Mouse (Mus musculus): Measurements from ENCODE around the gene Oxtr.

Oxtr gene

DNA sequence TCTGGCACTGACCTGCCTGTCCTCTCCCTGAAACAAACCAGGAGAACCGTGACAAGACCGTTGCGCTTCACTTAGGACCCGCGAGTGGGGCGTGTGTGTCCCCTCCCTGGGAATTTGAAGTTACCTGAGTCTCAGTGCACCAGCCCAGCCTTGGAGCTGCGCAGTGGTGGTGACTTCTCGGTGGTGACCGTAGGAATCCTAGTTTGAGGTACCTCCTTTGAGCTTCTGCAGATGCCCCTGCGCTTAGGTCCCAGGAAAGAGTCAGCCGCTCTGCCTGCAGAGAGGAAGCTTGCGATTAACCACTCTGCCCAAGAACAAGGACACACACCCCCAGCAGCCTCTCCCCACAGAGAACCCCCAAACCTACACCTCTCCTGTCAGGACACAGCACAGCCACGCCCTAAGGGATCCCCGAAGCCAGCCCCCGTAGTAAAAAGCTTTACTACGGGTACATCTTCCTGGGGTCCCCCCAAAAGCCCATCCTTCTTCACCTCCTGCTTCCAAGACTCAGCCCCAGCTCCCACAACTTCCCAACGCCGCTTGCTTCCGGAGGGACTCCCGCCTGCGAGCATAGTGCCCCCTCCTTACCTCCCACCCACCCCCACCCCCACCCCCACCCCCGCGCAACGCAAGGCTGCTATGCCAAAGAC lies at the start of gene Oxtr:
Gene Oxtr (minus strand): TSS at position 34 of the 650 bp plus-strand sequence.
- DNase-seq (ENCODE audit: low spot score in 2 of 2), result no peak

DNA sequence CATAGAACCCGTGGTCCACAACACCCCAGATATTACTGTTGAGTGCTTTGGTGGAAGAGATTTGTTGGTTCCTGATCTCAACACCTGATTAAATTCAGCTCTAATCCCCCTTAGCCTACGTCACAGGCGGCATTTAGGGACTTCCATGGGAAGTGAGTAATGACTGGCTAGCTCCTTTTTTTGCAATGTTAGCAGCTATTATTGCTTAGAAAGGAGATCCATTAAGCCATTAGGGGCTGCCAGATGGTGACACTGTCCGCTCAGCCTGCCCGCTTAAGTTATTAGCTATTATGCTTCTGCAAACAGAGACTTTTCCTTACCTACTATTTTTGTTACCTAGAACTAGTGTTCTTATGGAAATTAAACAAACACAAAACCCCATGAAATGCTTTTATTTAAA lies 35.7 kb upstream of the Oxtr start:
- DNase-seq (ENCODE audit: low spot score in 2 of 2), result no peak

GRCm38 (mm10) chr6:112524459-112524858 lies 34.7 kb upstream of the Oxtr start:
- DNase-seq (ENCODE audit: low spot score in 2 of 2), result no peak

DNA sequence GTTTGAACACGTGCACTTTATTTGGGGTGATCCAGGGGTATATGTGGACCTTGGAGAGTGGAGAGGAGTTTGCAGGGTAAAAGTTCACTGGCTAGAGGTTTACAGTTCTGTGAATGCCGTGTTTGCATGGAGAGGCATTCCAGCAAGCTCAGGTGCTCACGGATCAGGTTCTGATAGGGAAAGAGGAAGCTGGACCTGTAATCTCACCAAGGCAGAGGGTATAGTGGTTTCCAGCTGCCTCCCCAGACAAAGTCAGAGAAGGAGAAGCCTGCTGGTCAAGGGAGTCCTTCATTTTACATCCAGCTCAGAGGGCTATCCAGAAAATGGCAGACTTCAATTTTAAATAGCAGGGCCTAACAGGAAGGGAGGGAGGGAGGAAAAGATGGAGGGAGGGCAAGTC lies 28.2 kb upstream of the Oxtr start:
- no peak for DNase-seq (ENCODE audit: low spot score in 2 of 2)

- DNase-seq (ENCODE audit: low spot score in 2 of 2), result no peak
Observed at GRCm38 (mm10) chr6:112517572-112517971, 27.8 kb upstream of the Oxtr start.

DNA sequence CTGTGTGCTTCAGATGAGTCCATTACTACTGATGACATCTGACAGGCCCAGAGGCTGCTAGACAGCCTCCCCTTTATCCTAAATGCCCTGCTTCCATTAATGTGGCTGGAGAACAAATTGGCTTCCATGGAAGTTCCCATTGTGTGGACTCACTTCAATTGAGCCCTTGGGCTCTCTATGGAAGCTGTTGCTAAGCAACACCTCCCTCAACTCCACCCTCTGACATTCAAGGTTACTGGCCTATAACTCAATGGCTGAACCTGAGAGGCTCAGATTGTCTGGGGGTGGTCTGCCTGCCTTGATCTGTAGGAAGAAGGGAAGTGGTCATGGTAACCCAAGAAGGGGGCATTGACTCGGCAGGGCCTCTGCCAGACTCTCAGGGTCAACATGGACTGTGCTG lies 26.8 kb upstream of the Oxtr start:
- DNase-seq (ENCODE audit: low spot score in 2 of 2), result no peak

DNA sequence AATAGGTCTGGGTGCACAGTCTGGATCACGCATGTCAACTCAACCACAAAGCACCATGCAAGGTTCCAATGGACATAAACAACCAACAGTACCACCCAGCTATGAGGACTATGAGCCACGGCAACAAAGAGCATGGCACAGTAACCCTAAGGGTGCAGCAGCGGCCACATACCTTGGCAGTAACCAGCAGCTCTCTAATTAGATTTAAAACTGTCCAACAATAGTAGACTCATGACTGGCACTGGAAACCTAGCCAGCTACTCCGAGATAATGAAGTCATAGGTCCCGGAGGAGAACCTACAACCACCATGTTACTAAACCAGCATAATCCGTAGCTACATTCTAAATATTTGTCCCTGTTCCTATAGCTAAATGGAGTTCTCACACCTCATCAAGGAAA lies 24.8 kb upstream of the Oxtr start:
- DNase-seq (ENCODE audit: low spot score in 2 of 2), result no peak

- DNase-seq (ENCODE audit: low spot score in 2 of 2), result no peak
Observed at GRCm38 (mm10) chr6:112510346-112510745, 20.6 kb upstream of the Oxtr start.

DNA sequence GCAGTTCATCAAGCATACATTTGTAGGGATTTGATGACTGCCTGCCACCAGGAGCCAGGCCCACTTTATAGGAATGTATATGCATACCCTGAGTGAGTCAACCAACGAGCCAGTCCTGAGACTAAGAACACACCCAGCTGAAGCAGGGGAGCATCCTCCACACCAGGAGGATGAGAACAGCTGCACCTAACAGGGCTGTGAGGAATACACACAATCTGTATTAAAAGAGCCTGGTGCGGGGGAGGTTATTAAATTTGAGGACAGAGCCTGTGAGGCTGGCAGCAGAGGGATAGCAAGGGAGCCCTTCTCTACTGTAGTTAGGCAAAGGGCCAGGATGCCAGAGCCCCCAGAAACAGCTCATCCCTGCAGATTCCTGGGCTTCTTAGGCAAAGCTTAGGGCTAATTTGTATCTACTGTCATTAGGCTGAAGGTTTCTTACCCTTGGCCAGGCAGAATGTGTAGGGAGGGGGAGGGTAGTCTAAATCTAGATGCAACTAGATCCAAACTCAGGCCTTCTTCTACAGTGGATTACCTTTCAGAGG lies 19.9 kb upstream of the Oxtr start:
- DNase-seq (ENCODE audit: low spot score in 2 of 2), result no peak

DNA sequence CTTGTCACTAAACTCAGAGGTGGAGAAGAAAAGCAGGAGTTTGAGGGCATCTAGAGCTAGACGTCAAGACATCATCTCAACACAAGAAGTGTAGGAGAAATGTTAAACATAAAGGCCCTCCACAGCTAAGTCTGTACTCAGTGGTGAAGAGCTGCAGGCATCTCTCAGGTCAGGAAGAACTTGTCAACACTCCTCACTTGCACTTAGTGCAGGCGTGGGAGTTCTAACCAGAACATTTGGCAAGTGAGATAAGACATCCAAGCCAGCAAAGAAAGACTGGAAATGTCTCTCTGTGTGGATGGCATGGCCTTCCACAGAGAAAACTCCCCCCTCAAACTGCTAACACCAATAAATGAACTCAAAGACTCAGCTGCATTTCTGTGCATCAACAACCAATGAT lies 17.9 kb upstream of the Oxtr start:
- no peak for DNase-seq (ENCODE audit: low spot score in 2 of 2)

DNA sequence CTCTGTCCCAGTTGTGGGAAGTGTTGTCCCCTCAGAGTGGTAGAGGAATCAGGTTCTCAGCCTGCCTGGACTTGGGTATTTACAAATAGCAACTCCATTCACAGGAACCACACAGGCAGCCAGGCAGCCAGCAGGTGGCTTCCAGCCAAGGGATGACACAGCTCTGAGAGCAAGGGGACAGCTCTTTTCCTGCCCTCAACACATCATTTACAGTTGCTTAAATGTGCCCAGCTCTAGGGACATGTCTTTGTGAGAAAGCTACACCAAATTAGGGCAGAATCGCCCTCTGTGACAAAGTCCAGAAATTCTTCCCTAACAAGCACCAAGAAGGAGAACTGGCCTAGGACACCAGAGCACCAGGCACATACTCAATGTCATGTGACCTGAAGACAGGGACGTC lies 11.4 kb upstream of the Oxtr start:
- no peak for DNase-seq (ENCODE audit: low spot score in 2 of 2)

GRCm38 (mm10) chr6:112499456-112499855 lies 9.7 kb upstream of the Oxtr start:
- no peak for DNase-seq (ENCODE audit: low spot score in 2 of 2)

DNA sequence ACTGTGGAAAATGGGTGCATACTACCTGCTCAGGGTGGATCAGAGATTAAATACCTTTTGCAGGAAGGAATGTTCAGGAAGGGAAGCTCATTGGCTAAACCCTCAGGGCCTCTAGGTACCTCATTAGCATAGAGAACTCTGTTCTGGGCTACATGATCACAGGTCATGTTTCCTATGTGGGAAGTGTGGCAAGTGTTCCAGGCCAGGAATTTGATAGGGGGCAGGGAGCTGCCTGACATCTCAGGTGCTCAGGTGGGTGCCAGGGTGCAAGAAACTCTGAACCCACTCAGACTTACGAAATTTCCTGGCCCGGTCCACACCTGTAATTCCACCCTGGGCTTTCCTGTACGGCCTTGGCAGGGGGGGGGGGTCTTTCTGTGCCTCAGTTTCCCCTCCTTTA lies 9.0 kb upstream of the Oxtr start:
- no peak for DNase-seq (ENCODE audit: low spot score in 2 of 2)

DNA sequence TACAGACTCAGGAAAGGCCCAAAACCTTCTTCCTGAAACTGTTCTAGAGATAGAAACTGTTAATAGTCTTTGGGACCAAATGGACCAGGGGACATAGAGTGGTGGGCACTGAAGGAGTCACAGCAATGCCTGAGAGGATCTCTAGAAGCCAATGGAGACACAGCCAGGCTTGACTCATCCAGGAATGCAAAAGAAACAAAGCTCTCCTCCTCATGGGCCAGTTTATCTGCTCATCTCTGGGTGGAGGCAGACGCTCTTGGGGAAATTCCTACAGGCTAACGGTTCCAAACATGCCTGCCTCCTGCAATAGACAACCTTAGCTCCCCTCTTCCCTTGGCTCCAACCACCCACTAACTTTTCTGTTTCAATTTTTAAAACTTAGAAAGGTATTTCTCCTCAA lies 7.7 kb upstream of the Oxtr start:
- DNase-seq (ENCODE audit: low spot score in 2 of 2), result no peak

DNA sequence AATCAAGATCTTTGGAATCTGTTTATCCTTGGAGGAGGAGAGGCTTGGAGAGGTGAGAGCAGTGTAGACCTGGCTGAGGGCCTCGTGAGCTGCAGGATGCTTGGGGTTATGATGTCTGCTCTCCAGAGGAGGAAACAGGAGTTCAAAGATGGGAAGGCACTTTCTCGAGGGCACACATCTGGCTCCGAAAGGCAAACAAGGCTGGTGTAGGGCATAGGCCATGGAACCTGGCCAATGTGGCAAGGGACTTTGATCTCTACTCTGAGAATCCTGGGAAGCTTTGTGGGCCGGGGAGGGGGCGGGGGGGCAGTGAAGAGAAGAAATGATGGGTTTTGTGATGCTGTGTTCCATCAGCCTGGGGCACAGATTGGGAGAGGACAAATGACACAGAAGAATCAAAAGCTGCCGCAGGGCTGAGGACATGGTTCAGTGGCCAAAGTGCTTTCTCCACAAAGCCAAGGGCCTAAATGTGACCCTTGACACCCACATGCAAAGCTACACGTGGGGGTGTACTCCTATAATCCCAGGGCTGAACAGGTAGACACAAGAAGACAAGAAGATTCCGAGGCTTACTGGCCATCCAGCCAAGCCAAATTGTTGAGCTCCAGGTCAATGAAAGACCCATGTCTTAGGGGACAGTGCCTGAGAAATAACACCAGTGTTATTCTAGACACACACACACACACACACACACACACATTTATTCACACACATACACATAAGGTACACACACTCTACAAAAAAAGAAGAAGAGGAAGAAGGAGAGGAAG lies 6.7 kb upstream of the Oxtr start:
- DNase-seq (ENCODE audit: low spot score in 2 of 2), result no peak

DNA sequence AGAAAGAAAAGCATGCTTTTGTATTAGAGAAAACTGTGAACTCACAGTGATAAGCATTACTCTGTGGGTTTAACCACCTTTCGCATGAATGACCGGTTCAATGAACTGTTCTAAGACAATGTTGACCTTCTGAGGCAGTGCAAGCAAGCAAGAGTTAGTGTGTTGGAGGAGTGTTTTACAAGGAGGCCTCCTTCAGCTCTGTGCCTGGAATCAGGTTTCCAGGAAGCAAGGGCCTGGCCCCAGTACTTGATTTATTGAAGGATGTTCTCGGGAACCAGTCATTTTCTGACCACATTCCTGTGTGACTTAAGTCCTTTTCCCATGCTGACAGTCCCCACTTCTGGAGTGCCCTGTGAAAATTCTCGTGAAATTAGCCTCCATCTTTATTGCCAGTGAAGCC lies 5.5 kb upstream of the Oxtr start:
- DNase-seq (ENCODE audit: low spot score in 2 of 2), result no peak

- no peak for DNase-seq (ENCODE audit: low spot score in 2 of 2)
Observed at GRCm38 (mm10) chr6:112494620-112495081, 4.9 kb upstream of the Oxtr start.

- DNase-seq (ENCODE audit: low spot score in 2 of 2), result no peak
Observed at GRCm38 (mm10) chr6:112493371-112493770, 3.6 kb upstream of the Oxtr start.

DNA sequence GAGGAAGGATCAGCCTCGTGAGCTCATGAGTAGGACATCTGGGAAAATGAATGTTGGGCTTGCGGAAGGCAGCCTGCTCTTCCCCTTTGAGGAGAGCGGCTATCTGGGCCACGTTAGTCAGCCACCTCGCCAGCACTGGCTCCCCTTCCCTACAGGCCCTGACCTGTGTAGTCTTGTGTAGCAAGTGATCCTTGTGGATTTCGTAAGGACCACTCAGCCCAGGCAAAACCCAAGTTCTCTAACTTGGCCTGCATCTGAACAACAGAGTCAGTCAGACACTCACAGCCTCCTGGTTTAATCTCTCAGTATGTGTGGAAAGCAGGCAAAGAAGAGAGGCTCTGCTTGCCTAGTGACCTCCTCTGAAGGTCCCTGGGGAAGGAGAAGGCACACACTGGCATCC lies 2.9 kb upstream of the Oxtr start:
- no peak for DNase-seq (ENCODE audit: low spot score in 2 of 2)

- no peak for DNase-seq (ENCODE audit: low spot score in 2 of 2)
Observed at GRCm38 (mm10) chr6:112491521-112491920, 1.8 kb upstream of the Oxtr start.

DNA sequence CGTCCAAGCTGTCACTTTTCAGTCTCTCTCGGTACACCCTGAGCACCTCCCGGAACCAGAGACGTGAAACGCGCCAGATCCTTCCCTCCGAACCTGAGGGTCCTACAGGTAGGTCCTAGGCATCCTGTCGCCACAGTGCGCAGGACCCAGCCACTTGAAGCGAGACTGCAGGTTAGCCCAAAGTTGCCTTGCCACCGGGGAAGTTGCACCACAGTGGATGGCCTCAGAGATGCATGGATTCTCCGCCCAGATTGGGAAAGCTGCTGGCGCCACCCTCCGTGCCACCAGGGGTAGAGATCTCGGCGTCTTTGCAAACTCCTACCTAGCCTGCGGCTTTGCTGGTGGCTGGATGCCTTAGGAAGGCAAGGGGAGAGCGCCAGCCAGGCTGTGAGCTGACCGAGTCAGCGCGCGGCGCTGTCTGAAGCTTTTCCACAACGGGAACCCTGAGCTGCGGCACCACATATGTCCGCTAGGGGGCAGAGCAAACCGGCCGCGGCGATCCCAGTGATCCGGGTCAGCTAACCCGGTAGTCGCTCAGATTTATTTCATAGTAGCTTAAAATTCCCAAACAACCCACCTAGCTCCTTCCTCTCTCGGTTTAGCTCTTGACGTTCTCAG lies 991 bp upstream of the Oxtr start:
- DNase-seq (ENCODE audit: low spot score in 2 of 2), result peak; percentile 64 to 83

DNA sequence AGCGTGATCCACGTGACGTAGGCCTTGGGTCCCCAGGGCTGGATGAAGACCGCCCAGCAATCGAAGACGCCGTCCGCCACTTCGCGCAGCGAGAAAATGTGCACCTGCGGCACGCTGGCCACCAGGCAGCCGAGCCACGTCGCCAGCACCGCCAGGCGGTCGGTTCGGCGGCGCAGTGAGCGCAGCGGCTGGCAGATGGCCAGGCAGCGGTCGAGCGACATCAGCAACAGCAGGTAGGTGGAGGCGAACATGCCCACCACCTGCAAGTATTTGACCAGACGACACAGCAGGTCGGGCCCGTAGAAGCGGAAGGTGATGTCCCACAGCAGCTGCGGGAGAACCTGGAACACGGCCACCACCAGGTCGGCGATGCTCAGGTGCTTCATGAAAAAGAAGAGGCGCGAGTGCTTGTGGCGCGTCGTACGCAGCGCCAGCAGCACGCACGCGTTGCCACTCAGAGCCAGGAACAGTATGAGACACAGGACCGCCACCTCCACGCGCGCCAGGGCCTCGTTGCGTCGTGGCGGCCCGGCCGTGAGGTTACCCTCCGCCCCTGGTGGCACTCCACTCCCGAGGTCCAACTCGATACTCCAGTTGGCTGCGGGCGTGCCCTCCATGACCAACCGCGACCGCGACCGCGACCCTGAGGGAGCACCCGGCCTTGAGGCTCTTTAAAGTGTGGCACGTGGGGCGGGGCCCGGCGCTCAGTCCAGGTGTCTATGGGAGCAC lies 398 bp downstream of the Oxtr start:
- no peak for DNase-seq (ENCODE audit: low spot score in 2 of 2)
